Mouse (Mus musculus): ENCODE measurements around the gene Ppp6r2. TPM values are rescaled to one million over a fixed set of nuclear protein-coding genes. Genes with fewer than 3 reads are reported as not detected.

The Ppp6r2 gene
- total and polyA plus RNA-seq, 2 experiments from 2014 or later: 27.7 to 98.4 TPM

DNA sequence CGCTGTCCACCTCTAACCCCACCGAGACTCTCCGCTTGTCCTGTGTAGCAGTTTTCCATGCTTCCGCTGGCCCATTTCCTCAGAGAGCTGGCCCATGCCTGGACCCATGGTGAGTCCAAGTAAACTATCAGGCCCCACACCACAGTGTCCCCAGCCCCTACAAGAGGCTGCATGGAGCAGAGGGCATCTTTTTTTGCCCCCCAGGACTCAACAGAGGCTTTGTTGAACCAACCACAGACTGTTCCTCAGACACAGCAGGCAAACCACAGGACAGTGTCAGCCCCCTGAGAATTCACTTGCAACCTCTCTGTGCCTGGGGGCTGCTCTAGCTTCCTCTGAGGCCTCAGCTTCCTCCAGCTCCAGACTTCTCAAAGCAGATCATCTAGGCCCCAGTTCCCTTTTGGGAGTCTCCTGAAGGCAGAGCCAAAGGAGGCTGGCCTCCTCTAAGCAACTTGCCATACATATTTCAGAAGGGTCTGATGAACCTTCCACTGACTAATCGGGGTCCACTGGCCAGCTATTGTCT is 39.8 kb upstream of the Ppp6r2 start:
- Histone ChIP-seq H3K9ac (replicated peaks; ENCODE audit: low read depth, low read length) (no peak overlapping the region), H3K4me2 (ENCODE audit: low read depth, low read length) (no peak overlapping the region), H3K27ac (ENCODE audit: low read depth) (no peak overlapping the region), H3K36me3 (replicated peaks; ENCODE audit: control insufficient read depth, insufficient read depth, low read length) (peaks cover 17% of the 10 kb centered on the region), H3K27me3 (ENCODE audit: control insufficient read depth, insufficient read depth, low read length) (no peaks in the 10 kb centered on the region), H3K4me3 (ENCODE audit: low read depth, low read length) (no peak overlapping the region), H3K9me3 (replicated peaks; ENCODE audit: control insufficient read depth, low read length) (no peaks in the 10 kb centered on the region), H3K4me1 (ENCODE audit: control insufficient read depth, insufficient read depth) (peaks cover 71% of the 10 kb centered on the region)
- ATAC-seq (ENCODE audit: insufficient read depth, low read depth): no peak
- TF ChIP-seq EP300 (IDR thresholded peaks at IDR 0.05; ENCODE audit: low read depth) (no peak), CTCF (IDR thresholded peaks at IDR 0.05; ENCODE audit: low read depth) (no peak)
- DNase-seq (ENCODE audit: low spot score): no peak
- 83% methylated on average over 5 of the region's 5 CpGs for WGBS

DNA sequence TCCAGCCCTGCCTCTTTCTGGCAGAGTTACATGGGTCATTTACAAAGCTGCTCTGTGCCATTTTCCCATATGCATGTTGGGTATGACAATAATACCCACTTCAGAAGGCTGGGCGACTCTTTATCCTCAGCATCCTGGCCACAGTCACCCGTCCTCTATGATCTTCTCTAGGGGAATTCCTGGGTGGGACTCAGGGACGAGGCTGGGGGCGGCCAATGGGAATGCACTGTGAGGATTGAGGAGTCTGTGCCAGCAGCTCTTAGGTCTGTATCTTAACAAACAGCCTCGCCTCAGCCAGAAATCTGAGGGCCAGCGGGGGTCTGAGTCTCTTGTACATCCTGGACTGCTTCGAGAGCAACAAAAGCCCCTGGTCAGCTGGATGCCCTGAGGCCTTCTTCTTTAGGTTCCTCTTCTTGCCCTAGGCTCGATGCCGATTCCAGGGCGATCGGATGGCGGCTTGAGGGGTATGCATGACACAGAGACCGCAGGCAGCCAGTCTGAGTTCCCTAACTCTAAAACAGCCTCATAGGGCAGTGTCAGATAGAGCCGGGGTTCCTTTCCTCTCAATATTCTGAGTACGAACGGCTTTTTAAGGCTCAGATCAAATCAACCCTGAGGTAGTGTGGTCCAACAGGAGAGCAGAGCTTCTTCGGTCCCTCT is 38.9 kb upstream of the Ppp6r2 start:
- H3K4me1 ChIP-seq (ENCODE audit: control insufficient read depth, insufficient read depth): peaks cover 79% of the 10 kb centered on the region
- DNase-seq (ENCODE audit: low spot score) (no peak), ATAC-seq (ENCODE audit: insufficient read depth, low read depth) (no peak)
- peak overlapping the region; percentile 64 for H3K9ac ChIP-seq (replicated peaks; ENCODE audit: low read depth, low read length)
- WGBS: 35% methylated on average over 17 of the region's 17 CpGs
- no peak for TF ChIP-seq CTCF (IDR thresholded peaks at IDR 0.05; ENCODE audit: low read depth)
- no peak; the same call in 1 of the 2 replicates for TF ChIP-seq EP300 (IDR thresholded peaks at IDR 0.05; ENCODE audit: low read depth)
- peak overlapping the region; percentile 62 for H3K4me3 ChIP-seq (ENCODE audit: low read depth, low read length)
- H3K9me3 ChIP-seq (replicated peaks; ENCODE audit: control insufficient read depth, low read length): no peaks in the 10 kb centered on the region
- H3K36me3 ChIP-seq (replicated peaks; ENCODE audit: control insufficient read depth, insufficient read depth, low read length): peaks cover 8% of the 10 kb centered on the region
- no peaks in the 10 kb centered on the region for H3K27me3 ChIP-seq (ENCODE audit: control insufficient read depth, insufficient read depth, low read length)
- peak overlapping the region; percentile 93 for H3K4me2 ChIP-seq (ENCODE audit: low read depth, low read length)
- peak overlapping the region; percentile 65 for H3K27ac ChIP-seq (ENCODE audit: low read depth)

DNA sequence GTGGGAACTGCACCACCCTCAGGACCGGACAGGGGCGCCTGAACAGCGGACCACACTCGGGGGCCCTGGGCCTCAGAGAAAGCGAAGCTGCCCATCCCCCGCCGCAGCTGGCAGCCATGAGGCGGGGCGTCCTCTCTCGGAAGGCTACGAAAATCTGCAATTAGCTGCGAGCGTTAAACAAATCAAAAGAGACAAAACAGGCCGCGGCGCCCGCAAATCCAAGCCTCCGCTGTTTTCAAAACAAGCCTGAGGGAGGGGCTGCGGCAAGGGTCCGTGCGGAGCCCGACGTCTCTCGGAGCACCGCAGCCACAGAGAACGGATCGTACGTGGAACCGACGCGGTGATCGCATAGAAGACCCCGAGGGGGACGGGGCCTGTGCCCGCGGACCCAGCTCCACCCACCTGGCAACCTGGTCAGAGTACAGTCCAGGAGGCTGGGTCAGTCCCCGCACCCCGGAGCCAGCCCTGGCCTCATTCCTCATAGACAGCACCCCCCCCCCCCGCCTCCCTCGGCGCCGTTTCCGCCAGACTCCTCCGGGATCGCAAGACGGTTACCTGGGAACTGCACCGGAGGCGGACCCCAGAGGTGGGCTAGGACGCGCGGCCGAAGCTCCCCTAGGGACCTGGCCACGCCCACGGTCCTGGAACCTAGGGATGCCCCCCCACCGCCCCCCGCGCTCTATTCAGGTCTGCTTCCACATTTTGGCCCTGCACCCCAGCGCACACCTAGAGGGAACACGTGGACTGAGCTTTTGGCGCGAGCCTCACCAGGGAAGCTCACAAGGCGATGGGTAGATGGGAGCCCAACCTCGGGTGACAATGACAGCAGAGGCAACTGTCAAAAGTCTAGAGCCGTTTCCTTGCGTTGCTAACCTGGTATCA is 38.1 kb upstream of the Ppp6r2 start:
- Histone ChIP-seq H3K4me3 (ENCODE audit: low read depth, low read length) (peak overlapping the region; percentile 62), H3K27me3 (ENCODE audit: control insufficient read depth, insufficient read depth, low read length) (no peaks in the 10 kb centered on the region), H3K36me3 (replicated peaks; ENCODE audit: control insufficient read depth, insufficient read depth, low read length) (no peaks in the 10 kb centered on the region), H3K4me2 (ENCODE audit: low read depth, low read length) (peak overlapping the region; percentile 93), H3K9ac (replicated peaks; ENCODE audit: low read depth, low read length) (peak overlapping the region; percentile 64), H3K27ac (ENCODE audit: low read depth) (peak overlapping the region; percentile 65), H3K4me1 (ENCODE audit: control insufficient read depth, insufficient read depth) (peaks cover 88% of the 10 kb centered on the region), H3K9me3 (replicated peaks; ENCODE audit: control insufficient read depth, low read length) (no peaks in the 10 kb centered on the region)
- DNase-seq (ENCODE audit: low spot score) (no peak), ATAC-seq (ENCODE audit: insufficient read depth, low read depth) (no peak)
- 1% methylated on average over 64 of the region's 65 CpGs for WGBS
- TF ChIP-seq EP300 (IDR thresholded peaks at IDR 0.05; ENCODE audit: low read depth): no peak
- TF ChIP-seq CTCF (IDR thresholded peaks at IDR 0.05; ENCODE audit: low read depth): no peak; the same call in 1 of the 2 replicates

DNA sequence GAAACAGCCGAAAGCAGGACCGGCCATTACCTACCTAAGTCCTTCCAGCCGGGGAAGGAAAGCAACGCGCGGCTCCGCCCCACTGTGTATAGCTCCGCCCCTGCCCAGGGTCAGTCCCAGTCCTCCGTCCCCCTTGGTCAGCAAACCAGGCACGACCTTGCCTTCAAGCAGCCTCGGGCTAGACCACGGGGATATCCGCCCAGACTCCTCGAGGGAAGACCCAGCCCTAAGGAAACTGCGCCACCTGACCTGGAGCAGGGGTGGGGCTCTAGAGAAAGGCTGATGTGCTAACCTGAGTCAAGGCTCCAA is 37.5 kb upstream of the Ppp6r2 start:
- Histone ChIP-seq H3K36me3 (replicated peaks; ENCODE audit: control insufficient read depth, insufficient read depth, low read length) (no peaks in the 10 kb centered on the region), H3K9ac (replicated peaks; ENCODE audit: low read depth, low read length) (peak overlapping the region; percentile 64), H3K9me3 (replicated peaks; ENCODE audit: control insufficient read depth, low read length) (no peaks in the 10 kb centered on the region), H3K4me2 (ENCODE audit: low read depth, low read length) (peak overlapping the region; percentile 93), H3K4me3 (ENCODE audit: low read depth, low read length) (peak overlapping the region; percentile 62), H3K27me3 (ENCODE audit: control insufficient read depth, insufficient read depth, low read length) (no peaks in the 10 kb centered on the region), H3K27ac (ENCODE audit: low read depth) (0 out of 2 replicates have a peak overlapping the region, but pooled peaks have one; percentile 65), H3K4me1 (ENCODE audit: control insufficient read depth, insufficient read depth) (peaks cover 89% of the 10 kb centered on the region)
- WGBS: 4% methylated on average over 15 of the region's 15 CpGs
- DNase-seq (ENCODE audit: low spot score) (no peak), ATAC-seq (ENCODE audit: insufficient read depth, low read depth) (no peak)
- no peak for TF ChIP-seq EP300 (IDR thresholded peaks at IDR 0.05; ENCODE audit: low read depth)
- TF ChIP-seq CTCF (IDR thresholded peaks at IDR 0.05; ENCODE audit: low read depth): no peak

DNA sequence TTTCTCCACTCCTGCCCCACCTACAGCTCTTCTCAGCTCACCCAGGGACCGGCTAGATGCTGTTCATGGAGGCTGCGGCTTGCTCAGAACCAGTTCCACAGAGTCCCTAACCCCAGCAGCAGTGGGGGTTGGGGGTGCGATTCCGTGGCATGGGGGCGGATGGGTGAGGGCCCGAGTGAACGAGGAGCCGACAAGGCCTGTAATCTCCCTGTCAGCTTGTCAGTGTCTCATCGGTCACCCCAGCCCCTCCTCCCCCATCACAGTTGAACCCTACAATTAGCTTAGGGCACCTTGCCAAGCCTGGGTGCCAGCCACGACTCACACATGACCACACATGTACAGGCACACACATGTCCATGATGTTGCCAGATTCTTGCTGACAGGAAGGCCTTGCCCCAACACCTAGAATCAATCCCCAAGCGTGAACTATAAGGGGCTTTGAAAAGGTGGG is 36.4 kb upstream of the Ppp6r2 start:
- Histone ChIP-seq H3K9ac (replicated peaks; ENCODE audit: low read depth, low read length) (0 out of 2 replicates have a peak overlapping the region, but pooled peaks have one; percentile 38), H3K4me3 (ENCODE audit: low read depth, low read length) (no peak overlapping the region), H3K4me1 (ENCODE audit: control insufficient read depth, insufficient read depth) (peaks cover 84% of the 10 kb centered on the region), H3K27ac (ENCODE audit: low read depth) (no peak overlapping the region), H3K27me3 (ENCODE audit: control insufficient read depth, insufficient read depth, low read length) (no peaks in the 10 kb centered on the region), H3K4me2 (ENCODE audit: low read depth, low read length) (no peak overlapping the region), H3K9me3 (replicated peaks; ENCODE audit: control insufficient read depth, low read length) (no peaks in the 10 kb centered on the region), H3K36me3 (replicated peaks; ENCODE audit: control insufficient read depth, insufficient read depth, low read length) (no peaks in the 10 kb centered on the region)
- no peak for DNase-seq (ENCODE audit: low spot score)
- TF ChIP-seq CTCF (IDR thresholded peaks at IDR 0.05; ENCODE audit: low read depth): no peak
- no peak for TF ChIP-seq EP300 (IDR thresholded peaks at IDR 0.05; ENCODE audit: low read depth)
- no peak for ATAC-seq (ENCODE audit: insufficient read depth, low read depth)
- WGBS: 52% methylated on average over 11 of the region's 11 CpGs

Data from heart, postnatal 0 days (tissue).